Mouse (Mus musculus): ENCODE results near the gene Smo. TPM values are rescaled to one million over a fixed set of nuclear protein-coding genes. Genes with fewer than 3 reads are reported as not detected.

Smo gene
- polyA plus RNA-seq, 1 experiment from 2014 or later, result 46.5 TPM

DNA sequence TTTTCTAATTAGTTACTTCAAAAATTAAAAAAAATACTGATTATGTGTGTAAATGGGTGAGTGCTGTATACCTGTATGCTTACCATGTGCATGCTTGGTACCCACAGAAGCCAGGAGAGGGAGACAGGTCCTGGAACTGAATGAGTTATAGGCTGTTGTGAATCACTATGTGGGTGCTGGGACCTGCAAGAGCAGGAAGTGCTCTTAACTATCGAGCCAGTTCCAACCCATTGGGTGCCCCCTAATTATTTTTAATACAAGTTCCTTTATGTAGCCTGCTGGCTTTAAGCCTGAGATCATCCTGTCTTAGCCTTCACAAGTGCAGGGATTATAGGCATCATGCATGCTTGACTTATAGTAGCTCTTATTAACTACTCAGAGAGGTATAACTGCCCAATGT, 38.9 kb downstream of the Smo start:
- Histone ChIP-seq H3K9ac (ENCODE audit: low read length) (no peak overlapping the region), H3K36me3 (ENCODE audit: control insufficient read depth, insufficient read depth, low read length) (no peaks in the 10 kb centered on the region), H3K4me2 (ENCODE audit: low read length) (no peak overlapping the region), H3K4me1 (replicated peaks; ENCODE audit: control insufficient read depth, insufficient read depth, low read length) (peaks cover 4% of the 10 kb centered on the region), H3K27ac (ENCODE audit: low read depth) (no peak overlapping the region), H3K27me3 (replicated peaks; ENCODE audit: control insufficient read depth, insufficient read depth, low read length) (no peaks in the 10 kb centered on the region), H3K4me3 (ENCODE audit: low read depth, low read length) (no peak overlapping the region), H3K9me3 (ENCODE audit: control insufficient read depth, low read length) (no peaks in the 10 kb centered on the region)
- DNase-seq (ENCODE audit: low spot score), result peak; percentile 2
- 81% methylated on average over 1 of the region's 1 CpGs for WGBS
- no peak for ATAC-seq (replicated peaks; ENCODE audit: low FRiP score, low TSS enrichment, low read depth)

DNA sequence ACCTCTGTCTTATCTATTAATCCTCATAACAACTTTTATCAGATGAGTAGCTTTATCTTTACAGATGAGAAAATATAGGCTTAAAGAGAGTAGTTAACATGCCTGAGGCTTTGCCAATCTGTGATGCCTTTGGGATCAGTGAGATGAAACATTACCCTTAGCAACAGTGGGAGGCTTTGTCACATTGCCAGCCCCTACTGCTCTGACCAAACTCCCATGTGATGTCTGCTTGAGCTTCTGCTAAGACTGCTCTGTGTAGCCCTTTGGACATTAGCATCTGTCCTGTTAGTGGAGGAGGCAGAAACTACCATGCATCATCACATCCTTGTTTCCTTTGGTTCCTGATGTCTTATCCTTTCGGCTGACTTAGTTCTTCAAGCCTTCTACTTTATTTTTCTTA, 40.3 kb downstream of the Smo start:
- Histone ChIP-seq H3K9me3 (ENCODE audit: control insufficient read depth, low read length) (no peaks in the 10 kb centered on the region), H3K36me3 (ENCODE audit: control insufficient read depth, insufficient read depth, low read length) (no peaks in the 10 kb centered on the region), H3K27ac (ENCODE audit: low read depth) (no peak overlapping the region), H3K27me3 (replicated peaks; ENCODE audit: control insufficient read depth, insufficient read depth, low read length) (no peaks in the 10 kb centered on the region), H3K4me3 (ENCODE audit: low read depth, low read length) (no peak overlapping the region), H3K4me1 (replicated peaks; ENCODE audit: control insufficient read depth, insufficient read depth, low read length) (no peaks in the 10 kb centered on the region), H3K4me2 (ENCODE audit: low read length) (no peak overlapping the region), H3K9ac (ENCODE audit: low read length) (no peak overlapping the region)
- 96% methylated on average over 1 of the region's 1 CpGs for WGBS
- ATAC-seq (replicated peaks; ENCODE audit: low FRiP score, low TSS enrichment, low read depth) (no peak), DNase-seq (ENCODE audit: low spot score) (peak; percentile 7)

DNA sequence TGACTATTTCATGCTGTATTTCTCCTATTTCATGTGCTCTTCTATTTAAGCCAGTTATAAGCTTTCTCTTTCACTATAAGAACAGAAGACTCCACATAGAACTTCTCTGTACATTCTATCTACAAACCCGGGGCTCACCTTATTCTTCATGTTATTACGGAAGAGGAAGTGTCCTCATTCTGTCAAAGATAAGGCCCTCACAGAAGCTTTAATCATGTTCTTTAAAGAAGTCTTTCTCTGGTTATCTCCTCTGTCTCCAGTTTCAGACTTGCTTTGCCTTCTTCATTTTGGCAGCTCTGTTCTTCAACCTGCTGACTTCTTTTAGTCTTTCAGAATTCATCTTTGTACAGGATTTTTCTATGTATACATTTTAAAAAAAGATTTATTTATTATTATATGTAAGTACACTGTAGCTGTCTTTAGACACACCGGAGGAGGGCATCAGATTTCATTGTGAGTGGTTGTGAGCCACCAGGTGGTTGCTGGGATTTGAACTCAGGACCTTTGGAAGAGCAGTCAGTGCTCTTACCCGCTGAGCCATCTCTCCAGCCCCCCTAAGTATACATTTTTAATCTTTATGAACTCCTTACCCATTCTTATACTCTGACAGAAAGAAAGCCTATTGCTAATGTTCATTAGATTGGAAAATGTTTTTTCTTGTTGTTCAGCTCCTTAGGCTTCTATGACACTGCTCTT, 41.4 kb downstream of the Smo start:
- no peak for DNase-seq (ENCODE audit: low spot score)
- Histone ChIP-seq H3K9me3 (ENCODE audit: control insufficient read depth, low read length) (no peaks in the 10 kb centered on the region), H3K4me3 (ENCODE audit: low read depth, low read length) (no peak overlapping the region), H3K27me3 (replicated peaks; ENCODE audit: control insufficient read depth, insufficient read depth, low read length) (no peaks in the 10 kb centered on the region), H3K9ac (ENCODE audit: low read length) (no peak overlapping the region), H3K36me3 (ENCODE audit: control insufficient read depth, insufficient read depth, low read length) (no peaks in the 10 kb centered on the region), H3K4me1 (replicated peaks; ENCODE audit: control insufficient read depth, insufficient read depth, low read length) (no peaks in the 10 kb centered on the region), H3K4me2 (ENCODE audit: low read length) (no peak overlapping the region), H3K27ac (ENCODE audit: low read depth) (no peak overlapping the region)
- ATAC-seq (replicated peaks; ENCODE audit: low FRiP score, low TSS enrichment, low read depth), result no peak
- WGBS, result 84% methylated on average over 4 of the region's 4 CpGs

DNA sequence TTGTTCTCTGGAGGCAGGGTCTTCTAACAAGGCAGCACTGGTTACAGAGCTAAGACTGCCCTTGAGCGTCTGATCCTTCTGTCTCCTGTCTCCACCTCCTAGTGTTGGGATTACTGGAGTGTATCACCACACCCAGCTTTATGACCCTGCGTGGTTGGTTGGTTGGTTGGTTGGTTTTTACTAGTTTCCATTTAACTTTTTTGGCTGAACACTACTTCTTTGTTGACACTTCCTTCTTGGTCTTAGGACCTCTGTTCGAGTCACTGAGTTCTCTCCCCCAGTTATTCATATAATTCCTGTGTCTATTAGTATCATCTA, 41.9 kb downstream of the Smo start:
- H3K9me3 ChIP-seq (ENCODE audit: control insufficient read depth, low read length), result no peaks in the 10 kb centered on the region
- no peaks in the 10 kb centered on the region for H3K36me3 ChIP-seq (ENCODE audit: control insufficient read depth, insufficient read depth, low read length)
- H3K27ac ChIP-seq (ENCODE audit: low read depth), result no peak overlapping the region
- H3K27me3 ChIP-seq (replicated peaks; ENCODE audit: control insufficient read depth, insufficient read depth, low read length), result no peaks in the 10 kb centered on the region
- H3K9ac ChIP-seq (ENCODE audit: low read length), result no peak overlapping the region
- no peak overlapping the region for H3K4me2 ChIP-seq (ENCODE audit: low read length)
- ATAC-seq (replicated peaks; ENCODE audit: low FRiP score, low TSS enrichment, low read depth) (no peak), DNase-seq (ENCODE audit: low spot score) (no peak)
- H3K4me3 ChIP-seq (ENCODE audit: low read depth, low read length), result no peak overlapping the region
- WGBS, result 75% methylated on average over 3 of the region's 3 CpGs
- H3K4me1 ChIP-seq (replicated peaks; ENCODE audit: control insufficient read depth, insufficient read depth, low read length), result no peaks in the 10 kb centered on the region

DNA sequence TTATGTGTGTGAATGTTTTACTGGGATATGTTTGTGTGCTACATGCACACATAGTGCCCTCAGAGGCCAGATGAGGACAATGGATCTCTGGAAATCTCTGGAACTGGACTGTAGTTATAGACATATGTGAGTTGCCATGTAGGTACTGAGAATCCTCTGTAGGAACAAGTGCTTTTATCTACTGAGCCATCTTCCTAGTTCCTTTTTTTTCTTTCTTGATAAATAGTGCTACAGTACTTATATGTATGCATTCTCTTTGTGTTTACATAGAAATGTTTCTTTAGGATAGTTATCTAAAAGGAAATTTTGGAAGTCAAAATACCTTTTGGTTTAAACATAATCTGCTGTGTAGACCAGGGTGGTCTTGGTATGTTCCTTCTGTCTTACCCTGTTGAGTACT, 44.8 kb downstream of the Smo start:
- no peak overlapping the region for H3K4me2 ChIP-seq (ENCODE audit: low read length)
- no peaks in the 10 kb centered on the region for H3K36me3 ChIP-seq (ENCODE audit: control insufficient read depth, insufficient read depth, low read length)
- H3K9ac ChIP-seq (ENCODE audit: low read length), result no peak overlapping the region
- no peak overlapping the region for H3K4me3 ChIP-seq (ENCODE audit: low read depth, low read length)
- H3K27me3 ChIP-seq (replicated peaks; ENCODE audit: control insufficient read depth, insufficient read depth, low read length), result no peaks in the 10 kb centered on the region
- no peak overlapping the region for H3K27ac ChIP-seq (ENCODE audit: low read depth)
- H3K4me1 ChIP-seq (replicated peaks; ENCODE audit: control insufficient read depth, insufficient read depth, low read length), result no peaks in the 10 kb centered on the region
- no peaks in the 10 kb centered on the region for H3K9me3 ChIP-seq (ENCODE audit: control insufficient read depth, low read length)
- no peak for ATAC-seq (replicated peaks; ENCODE audit: low FRiP score, low TSS enrichment, low read depth)
- no peak for DNase-seq (ENCODE audit: low spot score)

DNA sequence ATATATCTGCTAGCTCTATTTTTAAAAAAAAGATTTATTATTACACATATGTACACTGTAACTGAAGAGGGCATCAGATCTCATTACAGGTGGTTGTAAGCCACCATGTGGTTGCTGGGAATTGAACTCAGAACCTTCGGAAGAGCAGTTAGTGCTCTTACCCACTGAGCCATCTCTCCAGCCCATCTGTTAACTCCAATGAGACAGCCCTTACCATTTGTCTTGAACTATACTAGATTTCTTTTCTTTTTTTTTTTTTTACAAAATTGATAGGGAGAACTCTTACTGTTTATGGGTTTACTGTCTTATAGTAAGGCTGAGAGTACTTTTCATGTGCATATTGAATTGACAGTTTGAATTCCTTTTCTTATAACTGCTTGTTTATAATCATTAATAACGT, 45.3 kb downstream of the Smo start:
- H3K4me2 ChIP-seq (ENCODE audit: low read length), result no peak overlapping the region
- no peaks in the 10 kb centered on the region for H3K9me3 ChIP-seq (ENCODE audit: control insufficient read depth, low read length)
- no peaks in the 10 kb centered on the region for H3K27me3 ChIP-seq (replicated peaks; ENCODE audit: control insufficient read depth, insufficient read depth, low read length)
- H3K9ac ChIP-seq (ENCODE audit: low read length), result no peak overlapping the region
- DNase-seq (ENCODE audit: low spot score) (no peak), ATAC-seq (replicated peaks; ENCODE audit: low FRiP score, low TSS enrichment, low read depth) (no peak)
- WGBS, result 95% methylated on average over 2 of the region's 2 CpGs
- no peak overlapping the region for H3K27ac ChIP-seq (ENCODE audit: low read depth)
- no peak overlapping the region for H3K4me3 ChIP-seq (ENCODE audit: low read depth, low read length)
- H3K36me3 ChIP-seq (ENCODE audit: control insufficient read depth, insufficient read depth, low read length), result no peaks in the 10 kb centered on the region
- H3K4me1 ChIP-seq (replicated peaks; ENCODE audit: control insufficient read depth, insufficient read depth, low read length), result no peaks in the 10 kb centered on the region

DNA sequence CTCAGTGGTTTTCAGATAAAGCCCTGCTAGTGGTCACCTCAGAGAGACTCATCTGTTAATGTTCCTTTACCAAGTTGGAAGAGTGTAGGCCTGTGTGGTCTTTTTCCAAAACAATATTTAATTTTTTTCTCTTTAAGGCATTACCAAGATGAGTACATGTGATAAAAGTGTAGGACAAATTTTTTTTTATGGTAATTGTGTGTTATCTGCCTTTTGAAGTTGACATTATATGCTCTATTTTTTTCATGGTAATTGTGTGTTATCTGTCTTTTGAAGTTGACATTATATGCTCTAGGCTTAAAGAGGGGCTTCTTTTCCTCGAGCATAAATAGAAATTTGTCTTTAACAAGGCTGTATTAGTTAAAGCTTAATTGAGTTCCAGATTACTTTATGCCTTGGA, 46.9 kb downstream of the Smo start:
- Histone ChIP-seq H3K9me3 (ENCODE audit: control insufficient read depth, low read length) (no peaks in the 10 kb centered on the region), H3K27ac (ENCODE audit: low read depth) (no peak overlapping the region), H3K4me2 (ENCODE audit: low read length) (no peak overlapping the region), H3K36me3 (ENCODE audit: control insufficient read depth, insufficient read depth, low read length) (no peaks in the 10 kb centered on the region), H3K4me1 (replicated peaks; ENCODE audit: control insufficient read depth, insufficient read depth, low read length) (no peaks in the 10 kb centered on the region), H3K9ac (ENCODE audit: low read length) (no peak overlapping the region), H3K27me3 (replicated peaks; ENCODE audit: control insufficient read depth, insufficient read depth, low read length) (no peaks in the 10 kb centered on the region), H3K4me3 (ENCODE audit: low read depth, low read length) (no peak overlapping the region)
- 64% methylated on average over 1 of the region's 1 CpGs for WGBS
- ATAC-seq (replicated peaks; ENCODE audit: low FRiP score, low TSS enrichment, low read depth) (no peak), DNase-seq (ENCODE audit: low spot score) (no peak)

DNA sequence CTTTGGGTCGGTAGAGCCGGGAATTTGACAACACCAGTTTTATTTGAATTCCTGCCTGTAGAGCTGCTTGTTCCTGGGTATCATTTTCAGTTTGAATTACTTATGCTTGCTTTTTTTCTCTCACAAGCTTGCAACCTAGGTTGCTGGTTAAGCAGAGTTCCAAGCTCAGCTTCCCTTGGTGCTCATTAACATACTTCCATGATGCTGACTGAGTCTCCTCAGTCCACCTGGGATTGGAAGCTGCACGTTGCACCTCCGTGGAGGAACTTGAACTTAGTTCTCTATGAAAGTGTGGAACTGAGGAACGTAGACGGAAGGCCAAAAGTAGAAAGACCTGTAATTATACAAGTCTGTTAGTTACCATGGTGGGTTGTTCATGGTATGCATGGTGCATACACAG, 48.7 kb downstream of the Smo start:
- Histone ChIP-seq H3K27me3 (replicated peaks; ENCODE audit: control insufficient read depth, insufficient read depth, low read length) (no peaks in the 10 kb centered on the region), H3K27ac (ENCODE audit: low read depth) (no peak overlapping the region), H3K9me3 (ENCODE audit: control insufficient read depth, low read length) (no peaks in the 10 kb centered on the region), H3K4me2 (ENCODE audit: low read length) (no peak overlapping the region), H3K9ac (ENCODE audit: low read length) (no peak overlapping the region), H3K4me3 (ENCODE audit: low read depth, low read length) (no peak overlapping the region), H3K36me3 (ENCODE audit: control insufficient read depth, insufficient read depth, low read length) (no peaks in the 10 kb centered on the region), H3K4me1 (replicated peaks; ENCODE audit: control insufficient read depth, insufficient read depth, low read length) (no peaks in the 10 kb centered on the region)
- ATAC-seq (replicated peaks; ENCODE audit: low FRiP score, low TSS enrichment, low read depth), result no peak
- WGBS, result 91% methylated on average over 6 of the region's 6 CpGs
- DNase-seq (ENCODE audit: low spot score), result no peak

DNA sequence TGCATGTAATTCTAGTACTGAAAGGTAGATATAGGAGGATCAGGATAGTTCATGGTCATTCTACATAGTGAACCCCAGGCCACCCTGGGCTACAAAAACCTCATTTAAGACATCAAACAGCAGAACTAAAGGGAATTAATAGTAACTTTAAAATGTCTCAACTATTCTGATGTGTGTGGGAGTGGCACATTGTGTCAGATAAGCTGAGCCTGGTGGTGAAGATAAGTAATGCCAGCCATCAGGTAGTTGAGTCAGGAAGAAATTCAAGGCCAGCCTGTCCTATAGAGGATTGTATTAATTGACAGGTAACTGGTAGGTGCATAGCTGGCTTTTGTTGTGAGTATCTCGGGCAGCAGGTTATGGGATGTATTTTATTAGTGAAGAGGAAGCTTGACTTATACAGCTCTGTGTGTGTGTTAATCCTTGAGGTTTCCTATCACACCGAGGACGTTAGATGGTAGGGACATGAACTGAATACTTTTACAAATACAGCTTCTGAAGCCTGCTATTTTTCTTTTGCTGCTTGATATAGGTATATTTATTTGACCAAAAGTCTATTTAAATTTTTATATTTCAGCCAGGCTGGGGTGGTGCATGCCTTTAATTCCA, 49.2 kb downstream of the Smo start:
- no peak for DNase-seq (ENCODE audit: low spot score)
- ATAC-seq (replicated peaks; ENCODE audit: low FRiP score, low TSS enrichment, low read depth), result no peak
- Histone ChIP-seq H3K4me1 (replicated peaks; ENCODE audit: control insufficient read depth, insufficient read depth, low read length) (no peaks in the 10 kb centered on the region), H3K4me3 (ENCODE audit: low read depth, low read length) (no peak overlapping the region), H3K9ac (ENCODE audit: low read length) (no peak overlapping the region), H3K4me2 (ENCODE audit: low read length) (no peak overlapping the region), H3K27me3 (replicated peaks; ENCODE audit: control insufficient read depth, insufficient read depth, low read length) (no peaks in the 10 kb centered on the region), H3K27ac (ENCODE audit: low read depth) (no peak overlapping the region), H3K36me3 (ENCODE audit: control insufficient read depth, insufficient read depth, low read length) (no peaks in the 10 kb centered on the region), H3K9me3 (ENCODE audit: control insufficient read depth, low read length) (no peaks in the 10 kb centered on the region)
- WGBS, result 87% methylated on average over 3 of the region's 3 CpGs

Data from intestine, embryonic 14.5 days (tissue).